Mouse (Mus musculus): Measurements from ENCODE around the gene Fam173b. TPM values are rescaled to one million over a fixed set of nuclear protein-coding genes. Genes with fewer than 3 reads are reported as not detected.

Gene Fam173b
- total RNA-seq, 2 experiments from 2014 or later: 11.4 to 12.6 TPM

DNA sequence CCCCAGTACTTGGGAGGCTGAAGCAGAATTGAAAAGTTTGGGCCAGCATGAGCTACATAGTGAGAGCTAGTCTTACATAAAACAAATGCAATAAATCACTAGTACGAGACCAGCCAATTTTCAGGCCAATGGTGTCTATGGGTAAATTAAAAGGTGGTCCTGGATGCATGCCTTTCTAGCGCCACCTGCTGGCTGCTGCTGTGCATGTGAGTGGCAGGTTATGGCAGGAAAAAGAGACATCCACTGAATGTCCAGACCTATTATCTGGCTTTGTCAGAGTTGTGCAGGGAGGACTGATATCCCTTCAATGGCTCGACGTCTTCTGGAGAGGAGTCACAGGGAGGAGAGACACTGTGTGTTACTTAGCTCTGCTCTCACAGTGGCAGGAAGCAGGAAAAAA is 15.1 kb upstream of the Fam173b start:
- peak; percentile 90 for DNase-seq

DNA sequence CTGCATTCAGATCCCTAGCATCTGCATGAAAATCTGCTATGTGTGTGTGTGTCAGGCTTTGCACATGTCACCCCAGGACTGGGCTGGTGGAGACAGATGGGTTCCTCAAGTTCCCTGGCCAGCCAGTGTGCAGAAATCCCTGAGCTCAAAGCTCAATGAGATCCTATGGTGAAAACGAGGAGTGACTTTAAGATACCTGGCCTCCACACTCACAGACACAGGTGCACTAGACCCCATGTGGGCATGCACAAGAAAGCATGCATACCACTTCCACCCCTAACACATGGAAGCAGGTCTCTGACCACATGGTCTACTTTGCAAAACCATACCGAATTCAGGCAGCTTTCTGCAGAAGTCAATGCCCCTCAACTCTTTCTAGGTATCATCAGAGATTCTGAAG is 13.9 kb upstream of the Fam173b start:
- no peak for DNase-seq

DNA sequence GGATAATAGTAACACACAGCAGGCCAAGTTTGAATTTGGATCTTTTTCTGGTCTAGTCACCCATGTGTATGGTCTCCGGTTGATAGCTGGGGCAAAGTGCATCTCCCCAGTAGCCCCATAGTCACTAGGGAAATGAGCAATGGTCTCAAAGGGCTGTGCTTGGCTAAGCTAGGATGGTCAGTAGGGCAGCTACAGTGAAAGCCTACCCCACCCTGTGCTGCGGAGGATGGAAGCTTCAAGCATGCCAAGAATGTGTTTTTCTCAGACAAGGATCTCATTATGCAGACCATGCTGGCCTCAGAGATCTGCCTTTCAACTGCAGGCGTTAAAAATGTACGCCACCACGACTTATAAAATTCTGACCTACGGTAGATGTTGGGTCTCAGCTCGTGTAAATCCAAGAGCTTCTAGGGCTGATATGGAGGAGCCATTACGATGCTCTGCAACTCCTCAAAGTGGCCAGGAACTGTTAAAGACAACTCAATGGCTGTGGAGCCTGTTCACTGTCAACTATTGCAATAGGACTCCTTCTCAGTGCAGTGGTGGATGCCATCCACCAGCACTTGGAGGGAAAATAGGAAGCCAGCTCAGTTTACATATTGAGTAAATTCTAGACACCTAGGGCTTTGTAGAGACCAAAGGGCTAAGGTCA is 12.5 kb upstream of the Fam173b start:
- no peak for DNase-seq

GRCm38 (mm10) chr15:31590176-31590575 is 11.5 kb upstream of the Fam173b start:
- DNase-seq: no peak

DNA sequence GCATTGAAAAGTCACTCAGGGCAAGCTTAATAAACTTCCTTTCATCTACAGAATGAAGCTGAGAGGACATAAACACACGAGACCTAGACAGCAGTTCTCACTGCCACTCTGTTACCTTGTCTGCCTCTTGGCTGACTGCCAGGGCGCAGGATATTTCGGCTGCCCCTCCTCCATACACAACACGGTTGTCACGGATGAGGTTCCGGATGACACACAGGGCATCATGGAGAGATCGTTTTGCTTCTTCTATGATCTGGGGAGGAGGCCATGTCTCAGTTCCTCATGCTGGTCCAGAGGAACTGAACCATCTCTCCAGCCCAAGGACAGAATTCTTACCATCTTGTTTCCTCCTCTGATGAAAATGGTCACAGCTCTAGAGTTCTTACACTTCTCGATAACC is 9.1 kb upstream of the Fam173b start:
- DNase-seq: no peak

- no peak for DNase-seq
Measured at GRCm38 (mm10) chr15:31594260-31594659, 7.4 kb upstream of the Fam173b start.

DNA sequence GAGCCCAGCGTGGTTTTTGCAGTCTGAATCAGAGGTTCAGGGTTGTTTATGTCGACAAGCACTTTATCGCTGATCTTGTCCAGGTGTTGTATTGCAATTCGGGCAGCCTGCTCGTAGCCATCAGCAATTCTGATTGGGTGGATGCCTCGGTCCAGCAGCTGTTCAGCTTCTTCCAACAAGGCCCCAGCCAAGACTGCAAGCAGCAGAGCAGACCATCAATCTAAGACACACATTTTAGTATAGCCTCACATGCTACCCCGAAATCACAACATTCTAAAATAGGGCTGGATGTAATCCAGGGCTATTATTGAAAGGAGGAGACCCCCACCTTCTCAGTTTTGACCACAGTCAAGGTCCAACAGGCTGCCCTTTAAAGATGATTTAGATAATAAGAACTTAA is 6.0 kb upstream of the Fam173b start:
- DNase-seq: no peak

- DNase-seq: no peak
Measured at GRCm38 (mm10) chr15:31599834-31600233, 1.8 kb upstream of the Fam173b start.

GRCm38 (mm10) chr15:31601279-31601645 is 390 bp upstream of the Fam173b start:
- DNase-seq: no peak

DNA sequence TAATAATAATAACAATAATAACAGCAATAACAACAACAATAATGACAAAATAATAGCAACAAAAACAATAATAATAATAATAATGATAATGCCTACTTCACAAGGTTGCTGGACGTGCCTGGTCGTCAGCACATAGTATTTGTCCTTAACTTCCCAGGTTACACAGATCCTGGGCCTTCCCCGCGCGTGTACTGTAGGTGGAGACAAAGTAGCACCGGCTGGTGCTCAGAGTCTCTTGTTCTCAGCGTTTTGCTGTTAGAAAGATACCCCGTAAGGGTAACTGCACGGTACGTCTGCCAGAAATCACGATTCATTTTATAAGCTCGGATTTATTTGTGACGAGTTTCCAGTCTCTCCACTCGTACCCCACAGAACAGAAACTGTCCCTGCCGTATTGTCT is 774 bp downstream of the Fam173b start:
- DNase-seq: peak; percentile 41

DNA sequence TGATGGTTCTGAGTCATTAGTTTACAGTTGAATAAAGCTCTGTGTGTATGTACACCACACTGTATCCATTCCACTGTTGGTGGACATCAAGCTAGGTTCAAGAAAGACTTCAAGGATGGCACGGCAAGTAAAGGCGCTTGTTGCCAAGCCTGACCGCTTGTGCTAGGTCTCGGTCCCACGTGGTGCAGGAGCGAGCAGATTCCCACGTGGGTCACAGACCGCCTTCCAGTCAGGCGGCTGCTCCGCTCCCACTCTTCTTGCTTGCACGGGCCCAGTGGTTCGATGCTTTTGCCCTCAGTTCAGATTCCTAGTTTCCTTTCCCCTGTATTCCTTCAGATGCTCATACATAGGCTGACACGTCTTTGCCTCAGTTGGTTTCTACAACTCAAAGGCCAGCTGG is 1.5 kb downstream of the Fam173b start:
- DNase-seq: no peak

GRCm38 (mm10) chr15:31606821-31607220 is 5.2 kb downstream of the Fam173b start:
- DNase-seq: no peak

GRCm38 (mm10) chr15:31611027-31611426 is 9.4 kb downstream of the Fam173b start:
- peak; percentile 29 for DNase-seq

DNA sequence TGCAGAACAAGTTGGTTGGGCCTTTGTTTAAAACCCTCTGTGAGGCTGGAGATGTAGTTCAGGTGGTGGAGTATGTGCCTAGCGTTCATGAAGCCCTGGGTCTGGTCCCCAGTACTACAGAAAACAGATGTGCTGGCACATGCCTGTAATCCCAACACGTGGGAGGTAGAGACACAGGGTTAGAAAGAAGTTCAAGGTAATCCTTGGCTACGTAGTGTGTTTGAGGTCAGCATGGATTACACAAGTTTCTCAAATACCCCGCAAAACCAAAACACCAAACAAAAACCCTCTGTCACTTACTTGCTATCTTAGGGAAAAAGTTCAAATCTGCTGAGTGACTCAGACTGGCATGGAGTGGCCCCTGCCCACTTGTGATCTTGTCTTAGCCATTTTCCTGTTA is 10.3 kb downstream of the Fam173b start:
- DNase-seq: no peak

GRCm38 (mm10) chr15:31613826-31614453 is 12.3 kb downstream of the Fam173b start:
- no peak for DNase-seq

DNA sequence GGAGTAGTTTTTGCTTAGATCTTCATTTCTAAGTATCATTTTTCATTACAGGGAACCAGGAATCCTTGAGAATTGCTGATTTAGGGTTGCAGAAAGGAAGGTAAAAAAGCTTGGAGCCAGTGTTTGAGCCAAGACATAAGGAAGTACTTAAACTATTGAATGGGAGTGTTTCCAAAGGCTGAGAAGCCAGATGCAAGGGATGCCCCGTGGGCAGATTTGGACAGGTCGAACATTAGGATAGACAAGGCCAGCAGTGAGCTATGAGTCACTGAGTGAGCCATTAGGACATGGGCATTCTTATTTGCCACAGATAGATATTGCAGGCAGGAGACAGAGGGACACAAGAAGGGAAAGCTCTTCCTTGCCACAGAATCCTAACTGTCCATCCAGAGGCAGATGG is 13.0 kb downstream of the Fam173b start:
- no peak for DNase-seq

DNA sequence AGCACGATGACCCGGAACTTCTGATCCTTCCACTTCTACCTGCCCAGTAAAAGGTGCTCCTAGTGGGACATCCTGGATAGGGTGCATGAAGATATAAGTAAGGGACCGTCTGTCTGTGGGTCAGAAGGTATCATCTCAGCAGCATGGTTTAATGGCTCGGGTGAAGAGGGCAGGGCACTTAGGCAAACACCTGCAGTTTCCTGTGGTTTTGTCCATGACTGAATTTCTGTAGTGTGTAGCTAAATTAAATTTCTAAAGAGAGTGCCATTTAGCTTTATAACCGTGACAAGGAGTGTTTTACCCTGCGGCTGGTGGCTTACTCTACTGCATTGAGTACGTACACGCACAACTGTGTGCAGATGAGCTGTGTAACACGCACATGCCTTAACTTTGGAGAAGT is 15.6 kb downstream of the Fam173b start:
- no peak for DNase-seq

- DNase-seq: no peak
Measured at GRCm38 (mm10) chr15:31619521-31619920, 17.9 kb downstream of the Fam173b start.

- DNase-seq: no peak
Measured at GRCm38 (mm10) chr15:31627277-31628154, 25.9 kb downstream of the Fam173b start.

DNA sequence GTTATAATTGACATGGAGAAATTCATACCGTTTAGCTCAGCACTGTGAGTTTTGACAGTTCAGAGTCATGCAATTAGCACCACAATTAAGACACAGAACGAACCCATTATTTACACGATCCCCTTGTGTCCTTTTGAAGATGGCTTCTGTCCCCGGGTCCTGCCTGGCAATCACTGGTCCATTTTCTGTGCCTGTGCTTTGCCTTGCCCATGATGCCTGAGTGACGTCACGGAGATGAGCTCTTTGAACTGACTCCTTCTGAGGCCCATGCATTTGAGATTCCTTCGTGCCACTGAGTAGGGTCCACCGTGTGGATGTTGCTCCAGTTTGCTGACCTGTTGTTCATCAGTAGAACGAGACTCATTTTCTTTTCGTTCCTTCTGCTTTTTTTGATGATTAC is 26.5 kb downstream of the Fam173b start:
- DNase-seq: no peak

DNA sequence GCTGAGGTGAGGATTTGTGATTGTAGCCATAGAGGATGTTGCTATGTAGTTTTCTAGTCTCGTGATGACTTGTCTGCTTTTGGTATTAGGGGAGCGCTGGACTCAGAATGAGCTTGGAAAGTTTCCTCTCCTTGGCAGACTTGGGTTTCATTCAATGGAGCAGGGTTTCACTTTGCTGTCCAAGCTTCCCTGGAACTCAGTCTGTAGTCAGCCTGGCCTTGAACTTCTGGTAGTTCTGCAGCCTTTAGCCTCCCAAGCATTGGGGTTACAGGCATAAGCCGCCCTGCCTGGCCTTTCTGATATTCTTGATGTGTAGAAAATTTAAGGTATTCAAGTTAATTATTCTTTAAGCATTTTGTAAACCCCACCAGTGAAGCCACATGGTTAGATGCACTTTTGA is 27.9 kb downstream of the Fam173b start:
- DNase-seq: no peak

DNA sequence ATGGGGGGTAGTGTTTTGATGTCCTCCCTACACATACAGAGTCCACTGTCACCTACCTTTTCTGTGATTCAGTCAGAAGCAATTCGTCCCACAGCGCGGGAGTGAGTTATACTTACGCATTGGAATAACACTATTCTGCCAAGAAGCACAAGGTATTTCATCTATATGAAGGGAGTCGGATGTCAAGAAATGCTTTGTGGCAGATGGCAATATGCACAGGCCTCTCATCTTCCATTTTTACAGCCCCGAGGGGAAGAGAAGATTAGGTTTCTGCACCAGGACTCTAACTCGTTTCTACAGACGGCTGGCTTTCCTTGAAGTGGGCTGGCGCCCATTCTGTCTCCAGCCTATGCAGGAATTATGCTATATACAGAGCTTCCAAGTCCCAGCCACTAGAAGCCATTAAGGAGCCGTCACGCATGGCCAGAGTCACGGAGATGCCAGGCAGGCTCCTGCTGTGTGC is 29.8 kb downstream of the Fam173b start:
- no peak for DNase-seq

GRCm38 (mm10) chr15:31632478-31632877 is 30.8 kb downstream of the Fam173b start:
- DNase-seq: no peak
